Mouse (Mus musculus) thymus, postnatal 14 days (tissue): Measurements from ENCODE around the gene Fndc3b.

Experiments used
- DNase-seq: peaks from one replicate; pipeline ENCODE4 v3.0.0; 2021

Gene Fndc3b

DNA sequence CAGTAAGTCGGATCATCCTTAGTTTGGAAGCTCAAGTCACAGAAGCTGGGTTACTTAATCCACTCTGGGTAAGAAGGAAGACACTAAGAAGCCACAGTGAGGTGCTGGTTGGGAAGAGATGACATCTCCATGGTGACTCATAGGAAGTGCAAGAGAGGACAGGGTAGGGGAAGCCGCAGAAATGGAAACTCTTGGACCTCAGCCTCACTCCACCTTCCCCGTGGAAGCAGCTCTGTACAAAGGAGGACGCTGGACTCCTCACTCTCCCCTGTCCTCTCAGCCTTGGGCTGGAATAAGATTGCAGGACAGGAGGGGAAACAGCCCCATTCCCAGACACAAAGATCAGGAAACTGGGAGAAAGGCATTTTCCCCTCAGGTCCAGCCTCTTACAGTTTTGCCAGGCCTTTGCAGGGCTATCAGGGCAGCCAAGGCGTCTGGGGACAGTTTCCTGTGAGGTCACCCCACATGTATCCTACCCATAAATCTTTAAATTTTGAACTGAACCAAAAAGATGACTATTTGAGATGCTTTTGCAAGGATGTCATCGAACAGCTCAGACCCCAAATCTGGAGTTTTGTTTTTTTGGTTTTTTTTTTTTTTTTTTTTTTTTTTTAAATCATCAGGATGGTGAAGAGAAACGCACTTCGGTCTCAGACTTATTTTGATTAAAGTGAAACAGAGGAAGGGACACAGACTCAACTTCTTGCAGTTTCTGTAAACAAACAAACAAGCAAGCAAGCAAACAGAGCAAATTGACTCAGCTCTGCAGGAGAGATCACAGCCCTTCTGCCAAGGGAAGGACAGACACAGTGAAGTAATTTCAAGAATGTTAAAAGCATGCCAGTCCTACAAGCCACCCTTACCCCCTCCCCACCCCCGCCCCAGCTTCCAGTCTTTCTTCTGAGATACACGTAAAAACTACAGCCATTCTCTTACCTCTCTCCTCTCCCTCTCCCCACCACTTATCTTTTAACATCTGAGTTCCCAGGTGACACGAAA is 126.2 kb downstream of the Fndc3b start:
- DNase-seq = no peak

GRCm38 (mm10) chr3:27581931-27582840 is 128.9 kb downstream of the Fndc3b start:
- no peak for DNase-seq

- no peak for DNase-seq
Observed at GRCm38 (mm10) chr3:27580956-27581355, 130.2 kb downstream of the Fndc3b start.

DNA sequence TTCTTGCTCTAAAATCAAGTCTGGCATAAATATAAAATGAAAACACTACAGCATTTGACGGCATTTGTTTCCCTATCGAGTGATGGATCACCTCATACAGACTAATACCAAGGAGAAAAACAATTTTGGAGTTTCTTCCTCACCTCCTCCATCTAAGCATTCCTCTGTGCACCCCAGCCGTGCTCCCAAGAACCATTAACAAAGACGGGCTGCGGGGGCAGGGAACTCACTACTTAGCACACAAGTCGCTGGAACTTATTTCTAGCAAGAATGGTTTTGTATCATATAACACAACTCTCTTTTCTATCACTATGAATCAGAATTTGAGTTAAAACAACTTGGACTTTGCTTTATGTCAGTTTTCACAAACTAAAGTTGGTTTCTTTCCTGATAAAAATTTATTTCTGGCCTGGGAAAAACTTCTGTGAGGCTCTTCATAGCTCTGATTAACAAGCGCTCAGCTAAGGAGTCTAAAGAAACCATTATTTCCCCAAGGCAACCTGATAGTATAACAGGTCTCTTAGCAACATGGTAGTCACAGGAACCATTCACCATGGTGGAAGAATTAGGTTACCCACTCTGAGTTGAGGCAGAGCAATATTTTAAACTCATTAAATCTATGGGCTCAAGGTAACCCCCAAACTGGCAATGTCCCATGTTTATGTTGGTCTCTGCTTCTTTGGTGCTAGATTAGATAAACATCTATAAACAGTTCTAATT is 131.1 kb downstream of the Fndc3b start:
- no peak for DNase-seq

- DNase-seq = no peak
Observed at GRCm38 (mm10) chr3:27579229-27579628, 131.9 kb downstream of the Fndc3b start.

DNA sequence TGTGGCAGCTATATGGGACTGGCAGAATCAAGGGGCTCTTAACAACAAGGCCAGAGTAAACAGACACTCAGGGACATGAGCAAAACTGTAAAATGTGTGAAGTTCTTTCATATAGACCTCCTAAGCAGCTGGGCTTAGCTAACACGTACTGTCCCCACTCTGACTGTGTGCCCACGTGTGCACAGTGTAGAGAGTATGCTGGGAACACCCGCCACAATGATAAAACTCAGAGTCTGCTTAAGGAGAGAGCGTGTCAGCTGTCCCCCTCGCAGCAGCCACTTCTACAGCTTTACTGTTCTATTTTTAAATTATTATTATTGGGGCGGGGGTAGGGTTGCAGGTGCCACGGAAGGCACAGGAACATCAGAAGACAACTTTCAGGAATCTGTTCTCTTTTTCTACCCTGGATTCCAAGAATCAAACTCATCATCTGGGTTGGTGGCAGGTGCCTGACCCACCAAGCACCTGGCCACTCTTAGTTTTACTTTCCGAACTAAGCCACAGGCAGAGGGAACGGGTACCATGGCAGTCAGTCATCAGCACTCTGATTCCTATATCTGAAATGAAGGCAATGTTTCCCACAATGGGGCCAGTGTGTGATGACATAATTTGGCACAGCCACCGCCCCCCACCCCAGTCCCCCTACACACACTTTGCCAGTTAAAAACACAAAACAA is 133.6 kb downstream of the Fndc3b start:
- DNase-seq = no peak

- DNase-seq = no peak
Observed at GRCm38 (mm10) chr3:27574241-27574640, 136.9 kb downstream of the Fndc3b start.

DNA sequence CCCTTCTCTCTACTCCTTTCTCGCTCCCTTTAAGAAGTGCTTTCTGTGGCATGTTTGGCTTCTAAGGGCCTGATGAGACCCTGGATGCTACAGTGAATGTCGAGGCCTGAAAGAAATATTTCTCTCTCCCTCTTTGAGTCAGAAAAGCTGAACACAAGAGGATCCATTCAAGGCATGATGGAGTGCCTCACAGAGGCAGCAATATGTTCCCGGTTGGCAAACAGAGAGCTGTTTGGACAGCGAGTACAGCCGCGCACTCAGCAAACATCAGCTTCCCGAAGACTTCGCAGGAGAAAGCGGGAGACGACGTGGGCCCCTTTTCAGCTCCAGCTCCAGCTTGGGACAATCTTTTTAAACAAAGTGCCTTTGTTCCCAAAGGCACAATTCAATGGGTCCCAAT is 137.6 kb downstream of the Fndc3b start:
- no peak for DNase-seq

DNA sequence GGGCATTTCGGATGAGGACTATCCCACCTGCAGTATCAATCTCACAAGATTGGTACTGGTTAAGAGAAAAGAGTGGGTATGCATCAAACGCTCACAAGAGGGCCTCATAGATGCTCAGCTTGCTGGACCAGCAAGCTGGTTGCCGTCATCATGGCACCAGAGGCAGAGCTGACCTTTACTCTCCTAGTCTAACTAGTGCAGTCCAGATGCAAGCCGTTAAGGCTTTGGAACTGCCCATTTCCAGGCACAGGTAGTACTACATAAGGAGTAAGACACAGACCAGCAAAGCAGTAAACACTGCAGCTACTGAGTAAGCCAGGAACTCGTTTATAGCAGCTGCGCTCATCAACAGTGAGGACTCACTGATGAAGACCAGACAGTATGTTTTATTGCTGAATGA is 138.8 kb downstream of the Fndc3b start:
- DNase-seq = no peak

GRCm38 (mm10) chr3:27565314-27565713 is 145.8 kb downstream of the Fndc3b start:
- no peak for DNase-seq

GRCm38 (mm10) chr3:27563047-27563624 is 148.0 kb downstream of the Fndc3b start:
- no peak for DNase-seq

DNA sequence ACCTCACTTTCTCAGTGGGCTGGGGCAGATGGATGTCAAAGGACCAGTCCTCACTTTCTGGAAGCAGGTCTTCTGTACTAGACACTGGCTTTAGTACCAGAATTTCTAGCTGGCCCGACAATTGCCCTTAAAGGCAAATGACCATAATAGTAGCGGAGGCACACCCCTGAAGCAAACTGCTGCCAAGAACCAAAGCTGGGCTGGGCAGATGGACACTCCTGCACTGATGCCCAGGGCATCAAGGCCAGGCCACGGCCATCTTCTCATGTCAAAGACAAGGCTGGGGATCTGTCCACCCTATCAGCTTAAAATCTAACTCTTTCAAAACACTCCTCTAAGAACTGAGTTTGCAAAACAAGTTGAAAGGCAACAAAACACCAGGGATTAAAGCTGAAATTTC is 148.6 kb downstream of the Fndc3b start:
- DNase-seq = no peak

DNA sequence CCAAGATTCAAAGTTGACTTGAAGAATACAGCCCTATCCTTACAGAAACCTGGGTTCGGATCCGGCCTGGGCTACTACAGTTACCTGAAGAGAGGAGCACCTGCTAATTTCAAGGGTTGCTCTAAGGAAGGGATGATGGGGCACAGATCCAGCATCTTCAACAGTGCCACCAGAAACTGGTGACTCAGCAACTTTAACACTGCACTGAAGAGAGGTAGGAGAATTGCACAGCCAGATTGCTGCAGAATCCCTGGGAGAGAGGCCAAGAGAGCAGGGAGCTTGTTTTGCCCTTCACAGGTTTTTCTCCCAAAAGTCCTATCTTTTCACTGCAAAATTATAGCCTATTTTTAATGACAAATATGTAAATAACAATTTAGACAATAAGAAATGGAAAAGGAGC is 149.2 kb downstream of the Fndc3b start:
- no peak for DNase-seq

DNA sequence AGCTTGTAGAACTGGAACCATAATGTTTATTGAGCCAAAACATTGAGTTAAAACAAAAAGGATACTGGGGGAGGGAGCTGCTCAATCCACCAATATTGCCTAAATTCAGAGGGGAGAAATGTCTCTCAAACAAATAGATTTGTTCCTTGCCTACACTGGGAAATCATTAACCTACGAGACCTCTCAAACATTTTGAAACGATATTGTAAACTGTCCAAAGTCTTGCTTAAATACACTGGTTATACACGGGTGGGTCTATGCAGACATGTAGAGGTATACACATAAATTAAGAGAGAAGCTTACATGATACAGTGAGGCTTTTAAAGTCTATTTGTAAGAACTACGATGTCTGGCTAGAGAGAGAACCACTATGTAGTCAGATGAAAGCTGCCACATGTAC is 151.8 kb downstream of the Fndc3b start:
- no peak for DNase-seq

- no peak for DNase-seq
Observed at GRCm38 (mm10) chr3:27557100-27558004, 153.8 kb downstream of the Fndc3b start.

- no peak for DNase-seq
Observed at GRCm38 (mm10) chr3:27555401-27555940, 155.6 kb downstream of the Fndc3b start.

GRCm38 (mm10) chr3:27554325-27554724 is 156.8 kb downstream of the Fndc3b start:
- no peak for DNase-seq

- no peak for DNase-seq
Observed at GRCm38 (mm10) chr3:27553781-27554180, 157.3 kb downstream of the Fndc3b start.

GRCm38 (mm10) chr3:27551005-27551404 is 160.1 kb downstream of the Fndc3b start:
- no peak for DNase-seq

GRCm38 (mm10) chr3:27550409-27550808 is 160.7 kb downstream of the Fndc3b start:
- DNase-seq = no peak

- DNase-seq = no peak
Observed at GRCm38 (mm10) chr3:27545651-27546050, 165.5 kb downstream of the Fndc3b start.
